Mouse (Mus musculus): ENCODE measurements around the gene Olfr924.
"Not testable (repeated sequence)": the region's sequence is repeated elsewhere in the genome, so short reads cannot be mapped to it uniquely, and the experiment has no call there.

Olfr924 gene

GRCm38 (mm10) chr9:38844149-38844548 lies at the start of gene Olfr924:
Olfr924 (plus strand) TSS chr9:38844449.
- DNase-seq (ENCODE audit: low read depth, low spot score), result no peak

- DNase-seq (ENCODE audit: low read depth, low spot score), result no peak
Measured at GRCm38 (mm10) chr9:38805696-38806095, 38.6 kb upstream of the Olfr924 start.

- no peak for DNase-seq (ENCODE audit: low read depth, low spot score)
Measured at GRCm38 (mm10) chr9:38814314-38814713, 29.9 kb upstream of the Olfr924 start, which contains the start of gene Olfr922. Olfr922 (plus strand) TSS chr9:38814614.

- DNase-seq (ENCODE audit: low read depth, low spot score), result no peak
Measured at GRCm38 (mm10) chr9:38815458-38815986, 28.7 kb upstream of the Olfr924 start.

GRCm38 (mm10) chr9:38826245-38826644 lies 18.0 kb upstream of the Olfr924 start, which contains the start of gene Olfr923:
Olfr923 (plus strand) TSS chr9:38826545.
- DNase-seq (ENCODE audit: low read depth, low spot score), result no peak

- DNase-seq (ENCODE audit: low read depth, low spot score), result no peak
Measured at GRCm38 (mm10) chr9:38833027-38833426, 11.2 kb upstream of the Olfr924 start.

GRCm38 (mm10) chr9:38854760-38855159 lies 10.5 kb downstream of the Olfr924 start, which contains the start of gene Olfr26:
Olfr26 (plus strand) TSS chr9:38855060.
- DNase-seq (ENCODE audit: low read depth, low spot score), result no peak

GRCm38 (mm10) chr9:38874880-38875279 lies 30.6 kb downstream of the Olfr924 start:
- DNase-seq (ENCODE audit: low read depth, low spot score), result not testable (repeated sequence)

GRCm38 (mm10) chr9:38876826-38877225 lies 32.6 kb downstream of the Olfr924 start, which contains the start of gene Olfr926:
Olfr926 (plus strand) TSS chr9:38877126.
- DNase-seq (ENCODE audit: low read depth, low spot score), result no peak
